Mouse (Mus musculus) liver, adult 10 weeks (tissue): ENCODE data around the gene Tmem196. TPM values are rescaled to one million over a fixed set of nuclear protein-coding genes. Genes with fewer than 3 reads are reported as not detected.

ENCODE experiments used
- polyA plus RNA-seq: library from polyadenylated mRNA; stranded (reverse); fragments of 350-450 nt; fragmentation: Illumina TruSeq; extraction: RNeasy Lipid Tissue Mini Kit (QIAGEN cat#74804); gene quantifications from one replicate; pipeline ENCODE4 v1.2.3, GENCODE M21; 2014; ENCODE audit warnings: low read depth, low replicate concordance

The Tmem196 gene
- not detected for polyA plus RNA-seq

GRCm38 (mm10) chr12:119945589-119946310, at the start of gene Tmem196:
TSS of gene Tmem196 (plus strand) at chr12:119945822.

